Mouse (Mus musculus): ENCODE results near the gene Hnrnpul1.
A peak's percentile ranks its signal among the peaks of the same experiment; 100 is the strongest.
"Not testable (repeated sequence)": the region's sequence is repeated elsewhere in the genome, so short reads cannot be mapped to it uniquely, and the experiment has no call there.

The Hnrnpul1 gene

DNA sequence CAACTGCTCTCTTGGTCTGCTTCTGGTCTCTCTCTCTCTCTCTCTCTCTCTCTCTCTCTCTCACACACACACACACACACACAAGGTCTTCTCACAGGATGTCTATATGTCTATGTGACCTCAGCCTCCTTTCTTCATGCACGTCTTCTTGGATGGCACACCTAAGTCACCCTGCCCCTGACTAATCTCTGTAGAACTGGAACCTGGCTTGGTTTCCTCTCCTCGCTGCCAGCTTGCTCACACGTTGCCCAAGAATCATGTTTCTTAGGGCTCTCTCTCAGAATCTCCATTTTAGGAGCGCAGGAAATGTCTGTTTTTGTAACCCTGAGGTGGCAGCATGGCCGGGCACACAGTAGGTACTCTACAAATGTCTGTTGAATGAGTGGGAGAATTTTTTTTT is 25.5 kb upstream of the Hnrnpul1 start:
- no peak for DNase-seq (ENCODE audit: low spot score)

- no peak for DNase-seq (ENCODE audit: low spot score)
Measured at GRCm38 (mm10) chr7:25768229-25768628, 13.7 kb upstream of the Hnrnpul1 start.

DNA sequence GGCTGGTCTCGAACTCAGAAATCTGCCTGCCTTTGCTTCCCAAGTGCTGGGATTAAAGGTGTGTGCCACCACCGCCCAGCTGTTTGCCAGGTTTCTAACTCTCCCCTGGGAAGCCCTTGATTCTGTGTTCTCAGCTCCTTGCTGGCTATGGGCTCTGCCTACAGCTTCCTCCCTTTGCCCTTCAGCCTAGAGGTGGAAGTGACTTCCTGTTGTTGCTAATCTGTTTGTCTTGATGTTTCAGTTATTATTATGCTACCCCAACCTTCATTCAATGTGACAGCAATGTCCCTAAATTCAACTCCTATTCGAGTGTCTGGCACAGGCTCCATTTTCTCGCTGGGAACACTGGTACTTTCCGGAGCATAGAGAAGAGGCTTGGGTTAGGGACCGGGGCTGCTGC is 11.6 kb upstream of the Hnrnpul1 start:
- no peak for DNase-seq (ENCODE audit: low spot score)

- DNase-seq (ENCODE audit: low spot score): no peak
Measured at GRCm38 (mm10) chr7:25764221-25764620, 9.7 kb upstream of the Hnrnpul1 start.

DNA sequence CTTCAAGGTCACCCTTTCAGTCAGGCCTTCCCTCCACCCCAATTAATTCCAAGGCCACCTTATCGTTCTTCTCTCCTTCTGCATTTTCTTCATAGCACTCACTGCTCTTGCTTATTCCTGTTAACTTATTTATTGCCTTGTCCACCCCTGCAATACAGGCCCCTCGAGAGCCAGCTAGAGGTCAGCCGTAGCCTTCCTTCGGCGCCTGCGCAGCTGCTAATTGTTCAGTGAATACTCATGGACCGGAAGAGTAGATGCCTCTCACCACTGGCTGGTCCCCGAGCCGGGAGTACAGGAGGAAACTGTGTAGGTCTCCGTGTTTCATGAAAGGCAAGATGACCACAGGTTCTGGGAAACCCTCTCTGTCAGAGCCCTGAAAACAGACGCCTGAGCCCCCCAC is 9.1 kb upstream of the Hnrnpul1 start:
- no peak for DNase-seq (ENCODE audit: low spot score)

- no peak for DNase-seq (ENCODE audit: low spot score)
Measured at GRCm38 (mm10) chr7:25761354-25761753, 6.8 kb upstream of the Hnrnpul1 start.

DNA sequence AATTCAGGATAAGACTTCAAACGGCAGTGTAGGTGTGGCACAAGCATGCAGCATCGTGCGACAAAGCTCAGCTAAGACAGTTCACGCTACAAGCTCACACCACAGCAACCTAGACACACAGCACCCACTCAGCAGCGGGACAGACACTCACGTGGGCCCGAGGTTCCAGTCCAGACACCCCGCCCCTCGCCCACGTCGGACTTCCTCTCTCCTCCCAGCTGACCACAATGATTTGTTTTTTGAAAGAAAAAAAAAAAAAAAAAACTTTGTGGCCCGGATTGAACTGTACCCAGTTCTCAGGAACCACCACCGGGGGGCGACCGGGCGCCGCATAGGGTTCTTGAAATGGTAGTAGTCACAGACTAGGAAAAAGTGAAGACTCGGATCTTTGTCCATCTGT is 1.5 kb upstream of the Hnrnpul1 start:
- DNase-seq (ENCODE audit: low spot score): peak; percentile 86

DNA sequence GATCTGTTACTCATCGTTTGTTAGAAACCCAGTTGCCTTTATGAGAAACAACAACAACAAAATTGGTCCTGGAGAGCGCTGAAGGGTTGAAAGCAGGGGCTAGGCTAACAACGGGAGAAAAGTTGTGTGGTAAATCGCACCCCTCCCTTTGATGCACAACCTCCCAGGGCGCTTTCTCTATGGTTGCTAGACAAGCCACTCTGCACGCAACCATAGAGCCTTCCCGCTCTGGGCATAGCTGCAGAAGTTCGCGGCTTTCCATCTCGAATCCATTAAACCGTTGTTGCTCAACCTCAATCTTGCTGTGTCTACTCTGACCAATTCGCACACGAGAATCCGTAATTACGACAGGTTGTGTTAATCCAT is 894 bp upstream of the Hnrnpul1 start:
- DNase-seq (ENCODE audit: low spot score): peak; percentile 38

GRCm38 (mm10) chr7:25754439-25754737 is 169 bp downstream of the Hnrnpul1 start:
- DNase-seq (ENCODE audit: low spot score): no peak

GRCm38 (mm10) chr7:25753643-25754438 is 716 bp downstream of the Hnrnpul1 start:
- peak; percentile 17 for DNase-seq (ENCODE audit: low spot score)

DNA sequence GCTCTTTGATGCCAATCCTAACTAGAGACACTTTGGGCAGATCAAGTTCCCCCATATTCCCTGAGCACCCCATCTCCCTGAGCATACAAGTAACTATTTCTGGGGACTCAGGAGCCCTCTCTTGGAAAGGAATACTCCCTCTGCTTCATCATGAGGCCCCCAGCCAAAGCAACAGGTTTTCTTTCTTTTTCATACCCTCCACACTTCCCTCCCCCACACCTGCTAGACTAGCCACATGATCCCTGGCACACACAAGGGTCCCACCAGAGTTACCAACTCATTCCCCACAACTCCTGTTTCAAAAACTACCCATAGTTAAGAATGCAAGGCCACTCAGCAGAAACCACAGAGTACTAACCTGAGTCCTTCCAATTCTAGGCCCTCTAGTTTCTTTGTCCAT is 1.5 kb downstream of the Hnrnpul1 start:
- DNase-seq (ENCODE audit: low spot score): no peak

GRCm38 (mm10) chr7:25746844-25747243 is 7.7 kb downstream of the Hnrnpul1 start:
- no peak for DNase-seq (ENCODE audit: low spot score)

DNA sequence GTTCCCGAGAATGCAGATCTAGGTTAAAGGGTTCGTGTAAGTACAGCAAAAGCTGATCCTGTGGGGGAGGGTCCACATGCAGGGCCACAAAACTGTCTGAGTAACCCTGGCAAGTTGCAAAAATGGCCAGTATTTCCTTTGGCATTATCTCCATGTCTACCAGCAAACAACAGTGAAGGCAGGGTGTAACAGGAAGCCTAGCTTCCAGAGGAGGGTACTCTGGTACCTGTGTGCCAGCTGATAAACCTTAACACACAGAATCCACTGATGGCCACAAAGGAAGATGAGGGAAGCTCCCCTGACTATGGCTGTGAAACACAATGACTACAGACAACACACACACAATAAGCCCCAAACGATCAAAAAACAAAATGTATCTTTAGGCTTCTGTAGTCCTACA is 16.3 kb downstream of the Hnrnpul1 start:
- DNase-seq (ENCODE audit: low spot score): no peak

DNA sequence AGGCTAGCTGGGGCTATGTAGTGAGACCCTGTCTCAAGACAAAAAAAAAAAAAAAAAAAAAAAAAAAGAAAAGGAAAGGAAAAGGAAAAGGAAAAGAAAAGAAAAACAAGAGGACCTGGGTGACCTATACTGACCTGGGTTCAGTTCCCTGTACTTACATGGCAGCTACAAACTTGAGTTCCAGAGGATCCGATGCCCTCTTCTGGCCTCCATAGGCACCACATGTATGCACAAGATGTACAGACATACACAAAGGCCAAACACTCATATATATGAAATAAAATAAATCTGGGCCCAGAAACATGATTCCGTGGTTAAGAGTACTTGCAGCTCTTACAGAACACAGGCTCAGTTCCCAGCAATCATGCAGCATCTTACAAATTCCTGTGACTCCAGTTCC is 17.6 kb downstream of the Hnrnpul1 start:
- DNase-seq (ENCODE audit: low spot score): no peak

- no peak for DNase-seq (ENCODE audit: low spot score)
Measured at GRCm38 (mm10) chr7:25734991-25735390, 19.6 kb downstream of the Hnrnpul1 start.

DNA sequence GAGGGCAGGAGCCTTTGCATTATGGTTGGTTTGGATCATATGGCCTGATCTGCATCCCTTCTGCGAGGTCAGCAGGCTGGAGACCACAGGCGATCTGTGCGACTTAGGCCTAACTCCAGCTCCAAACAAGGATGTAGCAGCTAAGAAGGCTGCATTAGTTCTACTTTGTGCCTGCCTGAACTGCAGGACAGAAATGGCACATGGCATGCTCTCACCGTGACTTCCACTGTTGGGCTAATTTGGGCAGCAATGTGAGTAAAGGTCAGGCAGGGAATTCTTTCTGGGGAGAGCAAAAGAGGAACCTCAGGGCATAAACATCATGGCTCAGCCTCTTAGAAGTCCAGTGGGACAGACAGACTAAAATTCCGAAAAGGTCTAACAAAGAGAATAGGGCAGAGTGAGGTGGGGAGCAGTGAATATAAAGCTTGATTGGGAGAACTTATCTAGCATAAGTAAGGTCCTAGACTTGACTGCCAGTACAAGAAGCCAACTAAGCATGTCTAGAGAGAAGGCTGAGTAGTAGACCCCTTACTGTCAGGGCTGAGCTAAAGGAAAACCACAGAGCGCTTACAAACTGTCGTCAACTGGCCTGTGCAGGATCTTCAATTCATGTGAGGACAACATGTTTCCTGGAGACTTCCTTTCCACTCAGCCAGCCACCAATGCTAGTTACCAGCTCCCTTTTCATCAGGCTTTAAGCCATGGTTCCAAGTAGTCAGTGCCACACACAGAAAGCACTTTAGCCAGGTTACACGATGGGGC is 23.1 kb downstream of the Hnrnpul1 start:
- DNase-seq (ENCODE audit: low spot score): no peak

DNA sequence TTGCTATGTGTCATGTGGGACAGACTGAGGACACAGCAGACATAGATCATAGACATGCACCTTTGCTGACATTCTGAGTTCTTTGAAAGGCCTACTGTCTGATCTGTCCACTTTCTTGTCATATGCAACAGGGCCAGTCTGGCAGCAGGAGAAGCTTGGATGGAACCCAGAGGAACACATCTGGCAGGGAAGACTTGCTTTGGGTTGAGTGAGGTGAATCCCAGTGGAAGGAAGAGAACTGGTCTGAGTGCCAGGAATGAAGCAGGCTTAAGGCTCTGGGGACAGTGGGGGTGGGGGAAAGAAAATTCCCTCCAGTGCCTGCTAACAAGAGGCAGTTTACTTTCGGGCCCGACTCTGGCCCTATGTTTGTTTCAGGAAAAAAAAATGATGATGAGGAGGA is 24.7 kb downstream of the Hnrnpul1 start:
- DNase-seq (ENCODE audit: low spot score): no peak

GRCm38 (mm10) chr7:25729396-25729795 is 25.2 kb downstream of the Hnrnpul1 start:
- no peak for DNase-seq (ENCODE audit: low spot score)

DNA sequence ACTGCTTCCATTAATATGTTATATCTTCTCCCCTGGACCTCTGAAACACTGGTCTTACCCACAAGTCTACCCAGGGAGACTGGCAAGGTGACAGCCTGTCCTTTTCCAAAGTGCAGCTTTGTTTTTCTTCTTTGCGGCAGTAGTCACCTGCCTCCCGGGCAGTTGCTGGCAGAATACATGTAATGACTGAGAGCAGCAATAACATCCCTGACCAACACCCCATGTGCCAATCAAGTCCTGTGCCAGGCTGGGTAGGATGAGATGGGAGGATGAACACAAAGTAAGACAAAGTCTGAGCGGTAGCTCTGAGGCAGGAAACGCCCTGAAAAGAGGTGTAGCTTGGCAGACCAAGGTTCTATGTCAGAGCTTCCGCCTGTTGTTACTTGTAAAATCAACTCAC is 26.8 kb downstream of the Hnrnpul1 start:
- no peak for DNase-seq (ENCODE audit: low spot score)

GRCm38 (mm10) chr7:25725886-25726285 is 28.7 kb downstream of the Hnrnpul1 start:
- DNase-seq (ENCODE audit: low spot score): no peak

DNA sequence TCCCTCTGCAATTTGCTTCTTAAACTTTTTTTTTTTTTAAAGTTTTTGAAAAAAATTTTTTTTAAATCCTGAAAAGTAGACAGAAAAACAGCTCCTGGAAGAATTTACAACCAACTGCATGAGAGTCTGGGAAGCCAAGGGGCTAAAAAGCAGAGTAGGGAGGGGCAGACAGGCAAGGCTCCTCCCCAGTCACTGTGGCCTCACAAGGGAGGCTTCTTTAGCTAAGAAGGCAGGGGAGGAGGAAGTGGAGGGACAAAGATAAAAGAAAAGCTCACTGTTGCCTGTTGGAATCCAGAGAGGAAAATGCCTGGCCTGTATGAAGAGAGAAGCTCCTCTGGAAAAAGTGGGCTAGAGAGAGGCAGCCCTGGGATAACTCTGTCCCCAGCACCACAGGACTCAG is 32.8 kb downstream of the Hnrnpul1 start:
- not testable (repeated sequence) for DNase-seq (ENCODE audit: low spot score)

DNA sequence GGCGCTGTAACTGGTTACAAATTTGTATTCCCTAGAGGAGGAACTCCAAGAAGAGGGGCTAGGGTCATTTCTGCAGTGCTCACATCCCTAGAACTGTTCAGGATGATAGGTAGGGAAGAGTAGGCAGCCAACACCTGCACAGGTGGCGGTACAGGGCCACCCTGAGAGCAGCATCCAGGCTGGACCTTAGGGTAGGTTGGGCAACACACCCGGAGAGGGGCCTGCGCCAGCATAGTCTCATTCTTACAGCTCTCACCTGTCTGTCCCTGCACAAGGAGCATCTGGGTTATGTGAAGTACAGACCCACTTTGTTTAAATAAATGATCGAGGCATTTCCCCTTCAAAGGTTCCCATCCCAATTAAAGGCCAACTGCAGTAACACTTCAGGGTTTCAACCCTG is 33.8 kb downstream of the Hnrnpul1 start:
- no peak for DNase-seq (ENCODE audit: low spot score)

DNA sequence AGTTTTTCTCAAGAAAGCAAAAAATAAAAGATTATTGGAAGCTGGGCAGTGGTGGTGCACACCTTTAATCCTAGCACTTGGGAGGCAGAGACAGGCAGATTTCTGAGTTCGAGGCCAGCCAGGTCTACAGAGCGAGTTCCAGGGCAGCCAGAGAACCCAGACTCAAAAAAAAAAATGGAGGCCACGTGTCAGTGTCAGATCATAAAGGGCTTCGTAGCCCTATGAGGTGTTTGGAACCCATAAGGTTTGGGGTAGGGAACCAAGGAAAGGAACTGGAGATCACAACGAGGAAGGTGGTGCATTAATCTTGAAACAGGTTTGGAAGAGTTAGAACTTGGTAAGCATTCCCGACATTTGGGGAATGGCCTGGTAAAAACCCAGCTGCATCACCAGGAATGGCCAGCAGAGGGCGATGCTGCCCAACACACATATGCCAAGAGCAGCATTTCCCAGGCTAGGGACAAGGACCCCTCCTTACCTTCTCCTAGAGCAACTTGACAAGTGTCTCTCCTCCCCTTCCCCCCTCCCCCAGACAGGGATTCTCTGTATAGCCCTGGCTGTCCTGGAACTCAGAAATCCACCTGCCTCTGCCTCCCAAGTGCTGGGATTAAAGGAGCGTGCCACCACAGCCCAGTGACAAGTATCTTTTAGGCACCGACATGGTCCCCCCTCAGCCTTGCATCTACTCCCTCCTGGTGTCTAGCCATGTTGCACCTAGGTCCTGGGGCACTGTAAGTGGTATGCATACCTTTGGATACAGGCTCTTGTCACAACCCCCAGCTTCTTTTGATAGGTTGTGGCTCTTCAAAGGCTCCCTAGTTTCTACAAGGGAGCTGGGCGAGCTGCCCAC is 34.6 kb downstream of the Hnrnpul1 start:
- peak; percentile 72 for DNase-seq (ENCODE audit: low spot score)
